Mouse (Mus musculus): Measurements from ENCODE around the gene Grik3. TPM values are rescaled to one million over a fixed set of nuclear protein-coding genes. Genes with fewer than 3 reads are reported as not detected.

Grik3 gene
- polyA plus RNA-seq, 1 experiment from 2014 or later: 1.1 TPM

GRCm38 (mm10) chr4:125609320-125610306 lies 119.1 kb downstream of the Grik3 start:
- peak overlapping the region; percentile 12; the same call in 1 of the 2 replicates for H3K27ac ChIP-seq
- H3K9me3 ChIP-seq: no peaks in the 10 kb centered on the region
- WGBS: 57% methylated on average over 21 of the region's 21 CpGs
- no peaks in the 10 kb centered on the region for H3K36me3 ChIP-seq
- no peak overlapping the region for H3K4me3 ChIP-seq
- peaks cover 8% of the 10 kb centered on the region; the same call in 1 of the 2 replicates for H3K4me1 ChIP-seq (replicated peaks)
- H3K27me3 ChIP-seq (ENCODE audit: insufficient read depth, poor library complexity, severe bottlenecking): no peaks in the 10 kb centered on the region
- DNase-seq (ENCODE audit: low spot score): no peak

- no peak for DNase-seq (ENCODE audit: low spot score)
- no peak overlapping the region for H3K4me3 ChIP-seq
- H3K27ac ChIP-seq: no peak overlapping the region
- no peaks in the 10 kb centered on the region for H3K36me3 ChIP-seq
- WGBS: 83% methylated on average over 14 of the region's 14 CpGs
- no peaks in the 10 kb centered on the region for H3K4me1 ChIP-seq (replicated peaks)
- H3K27me3 ChIP-seq (ENCODE audit: insufficient read depth, poor library complexity, severe bottlenecking): no peaks in the 10 kb centered on the region
- no peaks in the 10 kb centered on the region for H3K9me3 ChIP-seq
Measured at GRCm38 (mm10) chr4:125617851-125618250, 127.4 kb downstream of the Grik3 start.

- H3K4me1 ChIP-seq (replicated peaks): no peaks in the 10 kb centered on the region
- H3K27me3 ChIP-seq (ENCODE audit: insufficient read depth, poor library complexity, severe bottlenecking): no peaks in the 10 kb centered on the region
- no peak for DNase-seq (ENCODE audit: low spot score)
- H3K4me3 ChIP-seq: no peak overlapping the region
- no peaks in the 10 kb centered on the region for H3K9me3 ChIP-seq
- 78% methylated on average over 8 of the region's 8 CpGs for WGBS
- no peak overlapping the region for H3K27ac ChIP-seq
- H3K36me3 ChIP-seq: no peaks in the 10 kb centered on the region
Measured at GRCm38 (mm10) chr4:125618524-125619320, 128.2 kb downstream of the Grik3 start.

- no peak overlapping the region for H3K27ac ChIP-seq
- no peak overlapping the region for H3K4me3 ChIP-seq
- H3K36me3 ChIP-seq: no peaks in the 10 kb centered on the region
- no peak for DNase-seq (ENCODE audit: low spot score)
- 92% methylated on average over 9 of the region's 9 CpGs for WGBS
- H3K4me1 ChIP-seq (replicated peaks): 0 out of 2 replicates have a peak, but pooled peaks cover 13% of the 10 kb centered on the region
- H3K9me3 ChIP-seq: 0 out of 2 replicates have a peak, but pooled peaks cover 4% of the 10 kb centered on the region
- H3K27me3 ChIP-seq (ENCODE audit: insufficient read depth, poor library complexity, severe bottlenecking): no peaks in the 10 kb centered on the region
Measured at GRCm38 (mm10) chr4:125624885-125625678, 134.6 kb downstream of the Grik3 start.

GRCm38 (mm10) chr4:125629544-125629943 lies 139.0 kb downstream of the Grik3 start:
- H3K27ac ChIP-seq: no peak overlapping the region
- H3K27me3 ChIP-seq (ENCODE audit: insufficient read depth, poor library complexity, severe bottlenecking): no peaks in the 10 kb centered on the region
- H3K4me3 ChIP-seq: no peak overlapping the region
- H3K36me3 ChIP-seq: peaks cover 6% of the 10 kb centered on the region; the same call in 1 of the 2 replicates
- DNase-seq (ENCODE audit: low spot score): no peak
- 0 out of 2 replicates have a peak, but pooled peaks cover 13% of the 10 kb centered on the region for H3K4me1 ChIP-seq (replicated peaks)
- WGBS: 90% methylated on average over 4 of the region's 4 CpGs
- H3K9me3 ChIP-seq: 0 out of 2 replicates have a peak, but pooled peaks cover 4% of the 10 kb centered on the region

- Histone ChIP-seq H3K36me3 (peaks cover 6% of the 10 kb centered on the region; the same call in 1 of the 2 replicates), H3K9me3 (no peaks in the 10 kb centered on the region), H3K4me1 (replicated peaks) (peaks cover 17% of the 10 kb centered on the region; the same call in 1 of the 2 replicates), H3K27me3 (ENCODE audit: insufficient read depth, poor library complexity, severe bottlenecking) (peaks cover 7% of the 10 kb centered on the region; the same call in 1 of the 2 replicates), H3K27ac (no peak overlapping the region; the same call in 1 of the 2 replicates), H3K4me3 (no peak overlapping the region)
- DNase-seq (ENCODE audit: low spot score): no peak
- WGBS: 81% methylated on average over 11 of the region's 11 CpGs
Measured at GRCm38 (mm10) chr4:125635037-125635436, 144.5 kb downstream of the Grik3 start.

- no peak for DNase-seq (ENCODE audit: low spot score)
- Histone ChIP-seq H3K27me3 (ENCODE audit: insufficient read depth, poor library complexity, severe bottlenecking) (peaks cover 7% of the 10 kb centered on the region; the same call in 1 of the 2 replicates), H3K9me3 (no peaks in the 10 kb centered on the region), H3K4me3 (no peak overlapping the region), H3K36me3 (peaks cover 6% of the 10 kb centered on the region; the same call in 1 of the 2 replicates), H3K4me1 (replicated peaks) (peaks cover 23% of the 10 kb centered on the region), H3K27ac (peak overlapping the region; percentile 4; the same call in 1 of the 2 replicates)
- 77% methylated on average over 13 of the region's 13 CpGs for WGBS
Measured at GRCm38 (mm10) chr4:125636616-125637304, 146.3 kb downstream of the Grik3 start.

GRCm38 (mm10) chr4:125637364-125637763 lies 146.9 kb downstream of the Grik3 start:
- no peak overlapping the region for H3K27ac ChIP-seq
- H3K36me3 ChIP-seq: peaks cover 2% of the 10 kb centered on the region; the same call in 1 of the 2 replicates
- H3K4me3 ChIP-seq: no peak overlapping the region
- H3K9me3 ChIP-seq: no peaks in the 10 kb centered on the region
- DNase-seq (ENCODE audit: low spot score): no peak
- peaks cover 23% of the 10 kb centered on the region for H3K4me1 ChIP-seq (replicated peaks)
- 87% methylated on average over 13 of the region's 13 CpGs for WGBS
- H3K27me3 ChIP-seq (ENCODE audit: insufficient read depth, poor library complexity, severe bottlenecking): peaks cover 7% of the 10 kb centered on the region; the same call in 1 of the 2 replicates

GRCm38 (mm10) chr4:125640520-125640919 lies 150.0 kb downstream of the Grik3 start:
- Histone ChIP-seq H3K27ac (no peak overlapping the region), H3K36me3 (no peaks in the 10 kb centered on the region), H3K4me3 (no peak overlapping the region), H3K9me3 (no peaks in the 10 kb centered on the region), H3K27me3 (ENCODE audit: insufficient read depth, poor library complexity, severe bottlenecking) (peaks cover 7% of the 10 kb centered on the region; the same call in 1 of the 2 replicates), H3K4me1 (replicated peaks) (peaks cover 31% of the 10 kb centered on the region)
- WGBS: 80% methylated on average over 9 of the region's 9 CpGs
- no peak for DNase-seq (ENCODE audit: low spot score)

GRCm38 (mm10) chr4:125640921-125641663 lies 150.6 kb downstream of the Grik3 start:
- no peak overlapping the region for H3K4me3 ChIP-seq
- peaks cover 31% of the 10 kb centered on the region for H3K4me1 ChIP-seq (replicated peaks)
- no peaks in the 10 kb centered on the region for H3K9me3 ChIP-seq
- DNase-seq (ENCODE audit: low spot score): no peak
- no peaks in the 10 kb centered on the region for H3K36me3 ChIP-seq
- peaks cover 7% of the 10 kb centered on the region; the same call in 1 of the 2 replicates for H3K27me3 ChIP-seq (ENCODE audit: insufficient read depth, poor library complexity, severe bottlenecking)
- 78% methylated on average over 15 of the region's 15 CpGs for WGBS
- no peak overlapping the region for H3K27ac ChIP-seq
